Mouse (Mus musculus): ENCODE data around the gene Tex44. TPM values are rescaled to one million over a fixed set of nuclear protein-coding genes. Genes with fewer than 3 reads are reported as not detected.

The Tex44 gene
- 0.07 and 0.11 TPM in 2 replicates for polyA plus RNA-seq (2016; fragmentation: Nextera tagmentation; extraction: Ambion mirVana)

- WGBS = 88% methylated on average over 8 of the region's 8 CpGs
- Histone ChIP-seq H3K27me3 (ENCODE audit: low read depth, poor library complexity, severe bottlenecking) (no peaks in the 10 kb centered on the region), H3K36me3 (no peaks in the 10 kb centered on the region), H3K9me3 (replicated peaks) (no peaks in the 10 kb centered on the region), H3K4me1 (peaks cover 33% of the 10 kb centered on the region), H3K4me3 (peak within 1 kb of the TSS; percentile 37), H3K27ac (replicated peaks) (peak within 1 kb of the TSS; percentile 89)
- no peak for DNase-seq (ENCODE audit: low spot score)
Measured at GRCm38 (mm10) chr1:86426128-86426527, at the start of gene Tex44, which contains the start of gene Nmur1. Gene Tex44, plus strand, starts transcription at chr1:86426329. Gene Nmur1, minus strand, starts transcription at chr1:86426228.

GRCm38 (mm10) chr1:86376354-86376753, 49.8 kb upstream of the Tex44 start:
- Histone ChIP-seq H3K4me1 (0 out of 2 replicates have a peak, but pooled peaks cover 16% of the 10 kb centered on the region), H3K9me3 (replicated peaks) (no peaks in the 10 kb centered on the region), H3K27ac (replicated peaks) (no peak overlapping the region), H3K36me3 (no peaks in the 10 kb centered on the region), H3K4me3 (no peak overlapping the region), H3K27me3 (ENCODE audit: low read depth, poor library complexity, severe bottlenecking) (no peaks in the 10 kb centered on the region)
- 90% methylated on average over 5 of the region's 5 CpGs for WGBS
- DNase-seq (ENCODE audit: low spot score) = no peak

- Histone ChIP-seq H3K27ac (replicated peaks) (no peak overlapping the region), H3K27me3 (ENCODE audit: low read depth, poor library complexity, severe bottlenecking) (no peaks in the 10 kb centered on the region), H3K4me1 (0 out of 2 replicates have a peak, but pooled peaks cover 16% of the 10 kb centered on the region), H3K36me3 (no peaks in the 10 kb centered on the region), H3K4me3 (no peak overlapping the region), H3K9me3 (replicated peaks) (no peaks in the 10 kb centered on the region)
- 87% methylated on average over 5 of the region's 6 CpGs for WGBS
- no peak for DNase-seq (ENCODE audit: low spot score)
Measured at GRCm38 (mm10) chr1:86378662-86379061, 47.5 kb upstream of the Tex44 start.

- no peaks in the 10 kb centered on the region for H3K9me3 ChIP-seq (replicated peaks)
- H3K4me3 ChIP-seq = no peak overlapping the region
- WGBS = 85% methylated on average over 9 of the region's 9 CpGs
- 0 out of 2 replicates have a peak, but pooled peaks cover 16% of the 10 kb centered on the region for H3K4me1 ChIP-seq
- no peaks in the 10 kb centered on the region for H3K36me3 ChIP-seq
- no peaks in the 10 kb centered on the region for H3K27me3 ChIP-seq (ENCODE audit: low read depth, poor library complexity, severe bottlenecking)
- no peak for DNase-seq (ENCODE audit: low spot score)
- H3K27ac ChIP-seq (replicated peaks) = no peak overlapping the region
Measured at GRCm38 (mm10) chr1:86379161-86379569, 47.0 kb upstream of the Tex44 start.

- 0 out of 2 replicates have a peak overlapping the region, but pooled peaks have one; percentile 23 for H3K4me3 ChIP-seq
- H3K27me3 ChIP-seq (ENCODE audit: low read depth, poor library complexity, severe bottlenecking) = no peaks in the 10 kb centered on the region
- no peaks in the 10 kb centered on the region for H3K36me3 ChIP-seq
- H3K4me1 ChIP-seq = 0 out of 2 replicates have a peak, but pooled peaks cover 16% of the 10 kb centered on the region
- peak overlapping the region; percentile 63; the same call in 1 of the 2 replicates for H3K27ac ChIP-seq (replicated peaks)
- WGBS = 41% methylated on average over 13 of the region's 13 CpGs
- peak; percentile 46 for DNase-seq (ENCODE audit: low spot score)
- H3K9me3 ChIP-seq (replicated peaks) = no peaks in the 10 kb centered on the region
Measured at GRCm38 (mm10) chr1:86381027-86381426, 45.1 kb upstream of the Tex44 start.

GRCm38 (mm10) chr1:86389230-86389629, 36.9 kb upstream of the Tex44 start:
- H3K4me3 ChIP-seq = no peak overlapping the region
- H3K4me1 ChIP-seq = no peaks in the 10 kb centered on the region
- DNase-seq (ENCODE audit: low spot score) = peak; percentile 80
- H3K27me3 ChIP-seq (ENCODE audit: low read depth, poor library complexity, severe bottlenecking) = 0 out of 2 replicates have a peak, but pooled peaks cover 3% of the 10 kb centered on the region
- WGBS = 4% methylated on average over 11 of the region's 11 CpGs
- no peaks in the 10 kb centered on the region for H3K36me3 ChIP-seq
- no peak overlapping the region for H3K27ac ChIP-seq (replicated peaks)
- H3K9me3 ChIP-seq (replicated peaks) = no peaks in the 10 kb centered on the region

- H3K27ac ChIP-seq (replicated peaks) = no peak overlapping the region
- H3K4me3 ChIP-seq = no peak overlapping the region
- WGBS = 78% methylated on average over 2 of the region's 2 CpGs
- DNase-seq (ENCODE audit: low spot score) = no peak
- no peaks in the 10 kb centered on the region for H3K9me3 ChIP-seq (replicated peaks)
- H3K27me3 ChIP-seq (ENCODE audit: low read depth, poor library complexity, severe bottlenecking) = 0 out of 2 replicates have a peak, but pooled peaks cover 3% of the 10 kb centered on the region
- no peaks in the 10 kb centered on the region for H3K4me1 ChIP-seq
- H3K36me3 ChIP-seq = no peaks in the 10 kb centered on the region
Measured at GRCm38 (mm10) chr1:86391425-86391824, 34.7 kb upstream of the Tex44 start.

- 90% methylated on average over 3 of the region's 3 CpGs for WGBS
- no peak for DNase-seq (ENCODE audit: low spot score)
- no peak overlapping the region for H3K27ac ChIP-seq (replicated peaks)
- H3K9me3 ChIP-seq (replicated peaks) = no peaks in the 10 kb centered on the region
- no peaks in the 10 kb centered on the region for H3K36me3 ChIP-seq
- H3K4me3 ChIP-seq = no peak overlapping the region
- no peaks in the 10 kb centered on the region for H3K27me3 ChIP-seq (ENCODE audit: low read depth, poor library complexity, severe bottlenecking)
- H3K4me1 ChIP-seq = no peaks in the 10 kb centered on the region
Measured at GRCm38 (mm10) chr1:86393219-86393618, 32.9 kb upstream of the Tex44 start.

GRCm38 (mm10) chr1:86394246-86394645, 31.9 kb upstream of the Tex44 start:
- Histone ChIP-seq H3K36me3 (no peaks in the 10 kb centered on the region), H3K4me3 (no peak overlapping the region), H3K4me1 (no peaks in the 10 kb centered on the region), H3K27ac (replicated peaks) (no peak overlapping the region), H3K27me3 (ENCODE audit: low read depth, poor library complexity, severe bottlenecking) (no peaks in the 10 kb centered on the region), H3K9me3 (replicated peaks) (no peaks in the 10 kb centered on the region)
- WGBS = 96% methylated on average over 3 of the region's 3 CpGs
- DNase-seq (ENCODE audit: low spot score) = no peak

GRCm38 (mm10) chr1:86395897-86396296, 30.2 kb upstream of the Tex44 start:
- Histone ChIP-seq H3K4me3 (no peak overlapping the region), H3K27me3 (ENCODE audit: low read depth, poor library complexity, severe bottlenecking) (no peaks in the 10 kb centered on the region), H3K9me3 (replicated peaks) (no peaks in the 10 kb centered on the region), H3K36me3 (no peaks in the 10 kb centered on the region), H3K27ac (replicated peaks) (no peak overlapping the region), H3K4me1 (no peaks in the 10 kb centered on the region)
- DNase-seq (ENCODE audit: low spot score) = no peak
- 74% methylated on average over 7 of the region's 7 CpGs for WGBS

- H3K27ac ChIP-seq (replicated peaks) = no peak overlapping the region
- H3K36me3 ChIP-seq = no peaks in the 10 kb centered on the region
- no peak for DNase-seq (ENCODE audit: low spot score)
- no peak overlapping the region for H3K4me3 ChIP-seq
- H3K4me1 ChIP-seq = no peaks in the 10 kb centered on the region
- 84% methylated on average over 8 of the region's 8 CpGs for WGBS
- H3K9me3 ChIP-seq (replicated peaks) = no peaks in the 10 kb centered on the region
- H3K27me3 ChIP-seq (ENCODE audit: low read depth, poor library complexity, severe bottlenecking) = no peaks in the 10 kb centered on the region
Measured at GRCm38 (mm10) chr1:86397621-86398020, 28.5 kb upstream of the Tex44 start.

- H3K4me1 ChIP-seq = no peaks in the 10 kb centered on the region
Measured at GRCm38 (mm10) chr1:86398222-86398621, 27.9 kb upstream of the Tex44 start.

GRCm38 (mm10) chr1:86399322-86399721, 26.8 kb upstream of the Tex44 start:
- no peak overlapping the region for H3K4me3 ChIP-seq
- H3K27me3 ChIP-seq (ENCODE audit: low read depth, poor library complexity, severe bottlenecking) = no peaks in the 10 kb centered on the region
- H3K36me3 ChIP-seq = no peaks in the 10 kb centered on the region
- 84% methylated on average over 3 of the region's 3 CpGs for WGBS
- no peak for DNase-seq (ENCODE audit: low spot score)
- no peaks in the 10 kb centered on the region for H3K9me3 ChIP-seq (replicated peaks)
- no peaks in the 10 kb centered on the region for H3K4me1 ChIP-seq
- H3K27ac ChIP-seq (replicated peaks) = no peak overlapping the region

More at GRCm38 (mm10) chr1:86398222-86398621, 27.9 kb upstream of the Tex44 start:
- WGBS = 74% methylated on average over 7 of the region's 7 CpGs
- Histone ChIP-seq H3K9me3 (replicated peaks) (no peaks in the 10 kb centered on the region), H3K27ac (replicated peaks) (no peak overlapping the region), H3K4me3 (no peak overlapping the region), H3K27me3 (ENCODE audit: low read depth, poor library complexity, severe bottlenecking) (no peaks in the 10 kb centered on the region), H3K36me3 (no peaks in the 10 kb centered on the region)
- no peak for DNase-seq (ENCODE audit: low spot score)

Measured in midbrain, embryonic 10.5 days (tissue).